ENCODE assay signal across 8 mouse cellular contexts in genomic region chr11:97050216-97050943, GRCm38 (mm10). TPM values are rescaled to one million over a fixed set of nuclear protein-coding genes. Genes with fewer than 3 reads are reported as not detected.
A peak's percentile ranks its signal among the peaks of the same experiment; 100 is the strongest.
DNase-seq lines count a peak whose midpoint lies in the region; ATAC-seq and TF ChIP-seq lines count a peak whose summit lies in the region.

Gene Osbpl7 (plus strand): TSS chr11:97050628.

- peak; percentile 93 for ATAC-seq in forebrain, embryonic 14.5 days
- peak; percentile 91 for ATAC-seq in neural tube, embryonic 15.5 days (ENCODE audit: low FRiP score)

- TF ChIP-seq CTCF in E14TG2a.4 (conservative IDR thresholded peaks at IDR 0.05; ENCODE audit: low read length): no peak

- peaks cover 63% of the 10 kb centered on the region for H3K4me1 ChIP-seq in E14TG2a.4 (replicated peaks; ENCODE audit: low read depth, low read length)
- peaks cover 13% of the 10 kb centered on the region for H3K4me1 ChIP-seq in forebrain, embryonic 14.5 days (ENCODE audit: control insufficient read depth, insufficient read depth, low read length)
- peaks cover 24% of the 10 kb centered on the region for H3K4me1 ChIP-seq in neural tube, embryonic 15.5 days

- intact Hi-C loops in heart, postnatal 10 days (cut with DNase I): no loop called here

- peak; percentile 60 for DNase-seq in c-Kit-positive CD71-negative TER-119-negative erythroid progenitor cells, embryonic 14.5 days (ENCODE audit: low read depth)
- DNase-seq in forebrain, embryonic 14.5 days (ENCODE audit: low spot score): peak; percentile 83
- DNase-seq in heart, postnatal 10 days: peak; percentile 80 to 81
- DNase-seq in large intestine, adult 2 months (ENCODE audit: low read depth, low spot score): no peak
- DNase-seq in lung, adult 18-20 months: peak; percentile 79 to 81
- peak; percentile 78 to 79 for DNase-seq in thymus, adult 18-20 months

- no peaks in the 10 kb centered on the region for H3K27me3 ChIP-seq in E14TG2a.4 (ENCODE audit: insufficient read depth, low read length)
- H3K27me3 ChIP-seq in forebrain, embryonic 14.5 days (replicated peaks; ENCODE audit: control insufficient read depth, insufficient read depth, low read length): no peaks in the 10 kb centered on the region
- H3K27me3 ChIP-seq in neural tube, embryonic 15.5 days (replicated peaks): no peaks in the 10 kb centered on the region

- WGBS in forebrain, embryonic 14.5 days: 6% methylated on average over 18 of the region's 18 CpGs
- 2% methylated on average over 18 of the region's 18 CpGs for WGBS in large intestine, adult 2 months
- WGBS in neural tube, embryonic 15.5 days: 6% methylated on average over 18 of the region's 18 CpGs

- peak within 1 kb of the TSS; percentile 39; the same call in 1 of the 2 replicates for H3K27ac ChIP-seq in forebrain, embryonic 14.5 days (ENCODE audit: low read depth, low read length)
- peak within 1 kb of the TSS; percentile 76 for H3K27ac ChIP-seq in neural tube, embryonic 15.5 days (replicated peaks)

- peaks cover 61% of the 10 kb centered on the region for H3K36me3 ChIP-seq in E14TG2a.4 (ENCODE audit: insufficient read depth, low read length)
- H3K36me3 ChIP-seq in forebrain, embryonic 14.5 days (ENCODE audit: control insufficient read depth, insufficient read depth, low read length): peaks cover 35% of the 10 kb centered on the region
- H3K36me3 ChIP-seq in neural tube, embryonic 15.5 days: peaks cover 43% of the 10 kb centered on the region

- H3K9ac ChIP-seq in forebrain, embryonic 14.5 days (ENCODE audit: low read length): peak within 1 kb of the TSS; percentile 88
- H3K9ac ChIP-seq in neural tube, embryonic 15.5 days (replicated peaks): peak within 1 kb of the TSS; percentile 86

- peak within 1 kb of the TSS; percentile 93 for H3K4me2 ChIP-seq in forebrain, embryonic 14.5 days (ENCODE audit: low read length)
- H3K4me2 ChIP-seq in neural tube, embryonic 15.5 days: peak within 1 kb of the TSS; percentile 92

- H3K4me3 ChIP-seq in E14TG2a.4 (replicated peaks; ENCODE audit: low read length): peak within 1 kb of the TSS; percentile 82
- H3K4me3 ChIP-seq in forebrain, embryonic 14.5 days (ENCODE audit: low read depth, low read length): peak within 1 kb of the TSS; percentile 66
- H3K4me3 ChIP-seq in neural tube, embryonic 15.5 days (replicated peaks): peak within 1 kb of the TSS; percentile 71

- no peaks in the 10 kb centered on the region for H3K9me3 ChIP-seq in E14TG2a.4 (ENCODE audit: low read length)
- H3K9me3 ChIP-seq in forebrain, embryonic 14.5 days (replicated peaks; ENCODE audit: control insufficient read depth, low read length): no peaks in the 10 kb centered on the region
- H3K9me3 ChIP-seq in neural tube, embryonic 15.5 days (replicated peaks): no peaks in the 10 kb centered on the region

RNA-seq across cellular contexts. Expression of gene Osbpl7, which starts in this region (rescaled TPM):
- 6.1 and 6.7 TPM in 2 replicates for polyA plus RNA-seq in forebrain, embryonic 14.5 days (2014; fragmentation: Nextera tagmentation; extraction: Ambion mirVana)
- 1 to 10 TPM; 5.7 to 6.1 TPM for total RNA-seq in heart, postnatal 10 days (2021)
- 35.3 and 42.6 TPM in 2 replicates for polyA plus RNA-seq in large intestine, adult 2 months (2012; rRNA removed)
- 10.4 and 12.7 TPM in 2 replicates for polyA plus RNA-seq in neural tube, embryonic 15.5 days (2015; fragmentation: Nextera tagmentation; extraction: Ambion mirVana)
